Mouse (Mus musculus) lung, postnatal 4 days (tissue): ENCODE measurements around the gene Ahdc1.
"Not testable (repeated sequence)": the region's sequence is repeated elsewhere in the genome, so short reads cannot be mapped to it uniquely, and the experiment has no call there.

Source experiments
- DNase-seq, 2 experiments: peaks; one replicate each; pipeline ENCODE4 v3.0.0; 2021

The Ahdc1 gene

DNA sequence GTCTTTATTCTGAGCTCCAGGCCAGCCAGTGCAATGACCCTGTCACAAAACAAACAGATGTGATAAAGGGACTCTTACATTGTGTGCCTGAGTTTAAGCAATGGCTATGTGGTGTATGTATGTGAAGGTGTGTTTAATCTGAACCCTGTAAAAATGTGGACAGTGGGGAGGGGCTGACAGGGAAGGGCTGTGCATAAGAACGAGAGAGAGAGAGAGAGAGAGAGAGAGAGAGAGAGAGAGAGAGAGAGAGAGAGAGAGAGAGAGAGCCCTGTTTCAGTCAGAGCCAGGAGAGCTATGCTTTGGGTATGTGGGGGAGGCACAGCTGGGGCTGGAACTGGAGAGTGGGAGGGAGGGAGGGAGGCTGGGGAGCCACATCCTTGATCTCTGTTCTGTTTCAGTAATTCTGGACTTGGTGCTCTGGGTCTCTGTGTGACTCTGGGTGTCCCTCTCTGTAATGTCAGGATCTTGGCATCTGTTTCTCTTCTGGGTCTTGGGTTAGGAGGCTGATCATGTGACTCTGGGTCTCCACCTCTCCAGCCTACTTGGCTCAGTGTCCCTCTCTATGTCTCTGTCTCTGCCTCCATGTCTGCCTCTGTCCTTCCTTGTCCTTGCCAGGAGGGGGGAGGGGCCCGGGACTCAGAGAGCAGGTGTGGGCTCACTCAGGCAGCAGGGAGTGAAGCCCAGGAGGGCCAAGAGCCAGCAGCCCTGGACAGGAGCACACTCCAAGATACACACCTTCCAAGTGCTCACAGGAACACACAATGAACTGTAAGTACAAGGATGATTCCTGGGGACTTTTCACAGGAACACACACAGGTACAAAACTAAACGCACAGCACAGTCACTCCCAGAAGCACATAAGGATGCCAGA, 73.2 kb downstream of the Ahdc1 start:
- peak; percentile 51 to 74 for DNase-seq

DNA sequence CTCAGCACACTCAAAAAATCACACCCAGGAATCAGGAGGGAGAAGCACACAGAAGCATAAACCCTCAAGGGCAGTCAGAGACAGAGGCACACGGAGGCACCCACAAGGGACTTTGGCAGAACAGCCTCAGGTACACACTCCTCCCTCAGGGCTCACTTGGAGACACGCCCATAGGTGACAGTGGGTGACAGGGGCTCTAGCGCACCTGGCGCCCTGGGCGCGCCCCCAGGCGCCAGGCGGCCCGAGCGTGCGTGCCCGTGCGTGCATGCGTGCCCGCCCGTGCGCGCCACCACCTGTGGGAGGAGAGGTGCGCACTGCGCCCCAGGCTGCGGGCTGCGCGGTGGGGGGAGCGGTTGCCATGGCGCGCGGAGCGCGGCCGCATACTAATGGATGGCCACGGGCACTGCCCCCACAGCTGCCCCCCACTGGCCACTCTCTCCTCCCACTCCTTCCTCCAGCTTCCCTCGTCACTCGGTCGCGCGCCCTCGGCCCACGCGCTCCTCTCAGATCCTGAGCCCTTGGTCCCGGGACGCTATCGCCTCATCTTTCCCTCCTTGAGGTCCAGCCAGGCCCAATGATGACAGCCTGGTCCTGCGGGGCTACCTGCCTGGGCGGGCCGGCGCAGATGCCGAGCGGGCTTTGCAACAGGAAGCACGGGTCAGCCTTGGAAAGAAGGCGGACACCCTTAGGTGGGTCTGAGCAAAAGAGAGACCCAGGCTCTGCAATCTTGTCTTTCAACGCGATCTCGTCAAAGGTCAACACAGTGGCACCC, 74.1 kb downstream of the Ahdc1 start:
- peak; percentile 65 to 77 for DNase-seq

DNA sequence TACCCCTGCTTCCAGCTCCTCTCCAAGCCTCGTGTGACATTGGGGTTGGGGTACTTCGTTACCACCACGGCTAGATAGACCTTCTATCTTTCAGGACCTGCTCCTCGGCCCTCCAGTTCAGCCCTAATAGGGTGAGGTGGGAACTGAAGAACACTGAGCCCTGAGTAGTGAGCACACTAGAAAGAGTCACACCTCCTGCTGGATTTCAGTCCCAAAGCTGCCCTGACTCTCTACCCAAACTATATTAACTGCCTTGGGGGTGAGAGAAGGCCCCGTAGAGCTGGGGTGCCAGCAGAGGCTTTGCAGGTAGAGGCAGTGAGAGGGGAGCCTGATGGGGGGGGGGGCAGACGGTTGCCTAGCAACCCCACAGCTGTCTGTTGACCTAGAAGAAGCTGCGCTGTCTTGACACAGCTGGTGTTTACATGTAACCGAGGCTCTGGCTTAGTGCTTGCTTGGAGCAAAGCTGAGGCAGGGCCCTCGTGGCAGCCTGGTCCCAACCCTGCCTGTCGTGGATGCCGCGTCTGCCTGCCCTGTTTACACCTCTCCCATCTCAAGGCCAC, 74.8 kb downstream of the Ahdc1 start:
- DNase-seq, result peak; percentile 46 to 74

DNA sequence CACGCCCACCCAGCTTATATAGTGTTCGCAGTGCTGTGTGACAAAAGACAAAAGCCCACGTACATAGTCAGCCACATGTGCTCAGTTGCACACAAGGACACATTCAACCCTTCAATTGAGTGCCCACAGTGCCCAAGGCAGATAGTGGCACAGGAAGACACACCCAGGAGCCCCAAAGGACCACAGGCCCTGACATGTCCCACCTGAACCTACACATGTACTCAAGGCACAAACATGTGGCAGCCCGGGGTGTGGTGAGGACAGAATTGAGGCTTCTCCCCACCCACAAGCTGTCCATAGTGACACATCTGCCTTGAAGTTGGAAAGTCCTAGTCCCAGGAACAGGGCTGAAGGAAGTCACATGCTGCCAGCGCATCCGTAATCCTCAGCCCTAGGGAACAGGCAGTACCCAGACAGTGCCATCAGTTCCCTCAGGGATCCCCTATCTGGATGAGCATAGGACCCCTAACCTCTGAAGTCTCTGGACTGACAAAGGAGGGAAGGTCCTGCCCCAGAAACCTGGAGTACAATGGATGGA, 76.2 kb downstream of the Ahdc1 start:
- no peak for DNase-seq

DNA sequence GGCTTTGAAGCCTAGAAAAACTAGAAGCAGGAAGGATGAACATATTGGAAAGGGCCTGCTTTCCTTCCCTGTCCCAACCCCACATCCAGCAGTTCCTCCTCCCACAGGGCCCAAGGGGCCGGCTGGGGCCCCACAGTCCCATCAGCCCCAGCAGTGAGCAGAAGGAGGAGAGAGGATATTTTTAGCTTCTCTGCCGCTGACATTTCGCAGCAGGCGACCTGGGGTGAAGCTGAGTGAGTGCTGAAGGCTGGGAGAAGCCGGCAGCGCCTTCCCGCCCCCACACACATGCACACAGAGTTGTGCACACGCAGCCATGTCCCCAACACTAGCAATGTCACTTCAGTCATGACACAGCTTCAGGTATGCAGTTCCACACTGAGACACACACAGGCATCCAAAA, 76.8 kb downstream of the Ahdc1 start:
- DNase-seq, result peak; percentile 67 to 89

DNA sequence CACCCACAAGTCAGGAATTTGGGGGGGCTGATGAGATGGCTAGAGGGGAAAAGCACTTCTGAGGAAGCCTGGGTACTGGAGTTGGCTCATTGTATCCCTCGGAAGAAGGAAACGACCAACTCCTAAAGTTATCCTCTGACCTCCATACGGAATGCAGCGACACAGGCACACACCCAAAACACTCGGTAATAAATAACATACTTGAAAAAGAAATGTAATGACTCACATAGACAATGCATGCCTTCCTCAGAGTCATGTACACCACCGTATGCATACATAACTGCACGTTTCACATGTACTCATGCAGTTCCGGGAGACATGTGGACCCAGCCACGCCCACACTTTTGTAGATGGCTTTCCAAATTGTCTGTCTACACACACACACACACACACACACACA, 78.3 kb downstream of the Ahdc1 start:
- no peak for DNase-seq

DNA sequence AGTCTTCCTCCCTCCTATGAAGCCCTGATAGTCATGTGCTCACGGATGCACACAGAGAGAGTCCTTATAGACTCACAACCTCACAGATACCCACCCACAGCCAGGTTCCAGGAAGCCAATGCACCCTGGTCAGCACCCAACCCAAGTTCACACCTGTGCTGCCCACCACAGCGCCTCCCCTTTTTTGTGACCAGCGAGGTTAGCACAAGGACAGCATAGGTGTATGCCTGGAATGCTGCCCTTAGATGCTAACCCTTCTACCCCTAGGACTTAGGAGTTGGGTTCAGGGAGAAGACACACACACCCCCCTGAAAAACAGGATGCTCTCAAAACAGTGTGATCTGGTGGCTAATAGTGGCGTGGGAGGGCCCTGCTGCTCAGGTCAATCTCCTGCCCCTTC, 78.7 kb downstream of the Ahdc1 start:
- no peak for DNase-seq

DNA sequence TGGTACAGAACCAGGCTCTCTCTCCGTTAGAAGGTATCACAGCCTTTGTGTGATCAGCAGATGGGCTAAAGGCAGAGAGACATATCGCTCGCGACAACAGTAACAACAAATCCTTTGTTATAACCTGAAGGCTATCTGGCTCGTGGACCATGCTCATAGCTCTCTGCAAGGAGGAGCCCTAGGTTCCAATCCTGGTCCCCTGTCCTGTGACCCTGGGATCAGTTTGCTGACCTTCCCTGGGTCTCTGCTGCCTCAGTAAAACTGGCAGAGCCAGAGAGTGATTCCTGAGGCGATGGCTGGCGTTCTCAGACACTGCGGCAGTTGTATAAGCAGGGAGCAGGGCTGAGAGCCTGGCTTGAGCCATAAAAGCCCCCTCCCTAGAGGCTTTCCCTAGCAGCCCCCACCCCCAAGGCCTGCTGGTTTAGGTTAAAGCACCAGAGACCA, 79.2 kb downstream of the Ahdc1 start:
- DNase-seq, result no peak

DNA sequence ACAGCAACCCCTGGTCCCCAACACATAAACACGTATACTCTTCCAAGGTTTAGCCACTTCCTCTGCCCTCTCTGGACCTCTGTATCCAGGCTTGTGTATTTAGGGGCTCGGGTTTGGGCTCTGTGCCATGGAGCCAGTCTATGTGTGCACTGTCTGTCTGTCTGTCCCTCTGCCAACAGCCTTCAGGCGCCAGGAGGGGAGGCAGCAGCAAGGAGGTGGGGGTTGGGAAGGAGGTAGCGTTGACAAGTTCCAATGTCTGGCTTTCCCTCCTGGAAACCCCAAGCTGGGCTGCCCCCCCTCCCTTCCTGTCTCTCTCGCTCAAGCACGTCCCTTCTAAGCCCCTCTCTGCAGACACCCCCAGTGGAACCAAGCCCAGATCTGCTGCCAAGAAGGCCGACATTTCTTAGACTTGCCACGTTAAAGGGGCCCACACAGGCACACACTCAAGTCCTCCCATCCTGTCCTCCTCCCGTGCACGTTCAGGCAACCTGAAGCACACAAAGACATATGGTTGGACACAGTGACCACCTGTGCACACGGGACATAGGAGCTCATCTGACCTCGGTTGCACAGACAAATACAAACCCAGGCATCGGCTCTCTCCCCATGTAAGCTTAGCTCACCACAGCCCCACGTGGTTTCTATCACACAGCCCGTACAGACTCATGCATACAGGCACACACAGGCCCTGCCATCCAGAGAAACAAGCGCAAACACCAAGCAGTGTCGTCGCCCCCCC, 79.8 kb downstream of the Ahdc1 start:
- DNase-seq, result peak; percentile 81 to 91

DNA sequence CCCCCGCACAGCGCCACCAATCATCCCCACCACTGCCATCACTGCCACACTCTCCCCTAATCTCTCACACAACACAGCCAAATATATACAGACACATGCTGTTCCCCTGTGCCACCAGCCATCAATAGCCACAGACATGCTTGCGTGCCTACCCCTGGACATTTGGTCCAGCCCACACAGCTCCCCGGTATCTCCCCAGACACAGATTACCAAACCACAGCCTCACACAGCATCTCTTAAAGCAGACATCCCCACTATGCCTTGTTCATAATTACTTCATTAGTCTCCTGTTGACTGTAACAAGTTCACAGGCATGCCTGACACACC, 80.4 kb downstream of the Ahdc1 start:
- DNase-seq, result peak in 1 of 2 experiments; percentile 50

DNA sequence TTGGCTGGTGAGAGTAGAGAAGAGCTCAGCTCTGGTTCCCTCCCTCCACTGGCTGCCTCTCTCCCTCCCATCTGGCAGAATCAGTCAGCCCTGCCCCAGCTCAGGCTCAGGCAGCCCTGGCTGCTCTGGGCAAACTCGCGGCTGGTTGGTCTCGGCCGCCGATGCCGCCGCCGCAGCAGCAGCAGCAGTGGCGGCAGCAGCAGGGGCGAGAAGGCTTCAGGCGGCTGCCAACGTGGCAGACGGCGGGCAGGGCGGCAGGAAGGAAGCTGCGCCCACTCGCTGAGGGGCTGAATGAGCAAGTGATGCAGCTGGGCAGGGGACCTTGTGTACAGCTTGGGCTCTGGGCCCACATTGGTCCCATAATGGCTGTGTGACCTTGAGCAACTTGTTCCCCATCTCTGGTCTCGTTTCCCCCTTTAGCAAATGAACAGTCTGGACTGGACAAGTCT, 81.4 kb downstream of the Ahdc1 start:
- DNase-seq, result peak; percentile 71 to 84

DNA sequence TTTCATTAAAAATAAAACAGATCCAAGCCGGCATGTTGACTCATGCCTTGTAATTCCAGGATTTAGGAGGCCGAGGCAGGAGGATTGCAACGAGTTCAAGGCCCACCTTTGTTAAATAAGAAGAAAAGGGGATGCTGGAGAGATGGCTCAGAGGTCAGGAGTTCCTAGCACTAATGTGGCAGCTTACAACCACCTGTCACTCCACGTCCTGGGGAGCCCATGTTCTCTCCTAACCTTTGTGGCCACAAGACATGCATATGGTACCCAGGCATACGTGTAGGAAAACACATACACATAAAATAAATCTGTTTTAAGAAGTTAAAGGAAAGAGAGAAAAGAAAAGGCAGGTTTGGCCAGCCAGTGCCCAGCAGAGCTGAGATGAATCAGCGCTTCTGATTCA, 82.0 kb downstream of the Ahdc1 start:
- DNase-seq, result no peak

DNA sequence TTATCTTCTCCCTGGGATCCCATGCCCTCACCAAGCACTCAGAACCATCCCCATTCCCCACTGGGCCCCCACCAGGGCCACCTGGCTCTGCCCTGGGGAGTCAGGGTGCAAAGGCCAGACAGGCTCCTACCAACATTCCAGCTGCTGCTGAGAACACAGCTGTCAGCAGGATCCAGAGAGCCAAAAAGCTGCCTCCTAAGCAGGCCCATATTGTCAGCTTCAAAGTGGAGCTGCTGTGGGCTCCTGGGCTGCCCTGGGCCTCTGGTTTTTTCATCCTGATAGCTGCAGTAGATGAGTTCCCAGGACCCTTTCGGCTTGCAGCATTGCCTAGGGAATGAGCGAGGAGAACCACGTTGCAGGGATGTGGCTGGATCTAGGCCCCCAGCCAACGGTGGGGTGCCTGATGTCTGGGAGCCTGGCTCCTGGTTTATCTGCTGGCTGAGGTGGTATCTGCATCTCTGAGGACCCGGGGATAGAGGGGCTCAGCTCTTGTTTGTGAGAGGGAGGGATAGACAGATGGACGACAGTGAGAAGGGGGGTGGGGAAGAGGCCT, 82.5 kb downstream of the Ahdc1 start:
- DNase-seq, result peak in 1 of 2 experiments; percentile 49

DNA sequence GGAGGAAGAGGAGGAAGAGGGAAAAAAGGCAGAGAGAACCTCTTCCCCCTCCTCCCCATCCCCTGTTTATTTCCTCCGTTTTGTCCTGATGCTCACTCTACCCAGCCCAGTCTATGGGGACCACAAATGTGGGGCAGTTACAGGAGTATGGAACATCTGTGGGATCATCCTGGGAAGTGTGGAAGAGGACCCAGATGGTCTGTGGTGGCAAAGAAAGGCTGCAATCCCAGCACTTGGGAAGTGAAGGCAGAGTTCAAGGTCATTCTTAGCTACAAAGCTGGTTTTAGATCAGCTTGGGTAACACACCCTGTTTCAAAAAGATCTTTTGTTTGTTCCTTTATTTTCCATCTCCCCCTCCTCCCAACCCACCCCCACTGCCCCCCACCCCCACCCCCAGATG, 83.2 kb downstream of the Ahdc1 start:
- DNase-seq, result no peak

DNA sequence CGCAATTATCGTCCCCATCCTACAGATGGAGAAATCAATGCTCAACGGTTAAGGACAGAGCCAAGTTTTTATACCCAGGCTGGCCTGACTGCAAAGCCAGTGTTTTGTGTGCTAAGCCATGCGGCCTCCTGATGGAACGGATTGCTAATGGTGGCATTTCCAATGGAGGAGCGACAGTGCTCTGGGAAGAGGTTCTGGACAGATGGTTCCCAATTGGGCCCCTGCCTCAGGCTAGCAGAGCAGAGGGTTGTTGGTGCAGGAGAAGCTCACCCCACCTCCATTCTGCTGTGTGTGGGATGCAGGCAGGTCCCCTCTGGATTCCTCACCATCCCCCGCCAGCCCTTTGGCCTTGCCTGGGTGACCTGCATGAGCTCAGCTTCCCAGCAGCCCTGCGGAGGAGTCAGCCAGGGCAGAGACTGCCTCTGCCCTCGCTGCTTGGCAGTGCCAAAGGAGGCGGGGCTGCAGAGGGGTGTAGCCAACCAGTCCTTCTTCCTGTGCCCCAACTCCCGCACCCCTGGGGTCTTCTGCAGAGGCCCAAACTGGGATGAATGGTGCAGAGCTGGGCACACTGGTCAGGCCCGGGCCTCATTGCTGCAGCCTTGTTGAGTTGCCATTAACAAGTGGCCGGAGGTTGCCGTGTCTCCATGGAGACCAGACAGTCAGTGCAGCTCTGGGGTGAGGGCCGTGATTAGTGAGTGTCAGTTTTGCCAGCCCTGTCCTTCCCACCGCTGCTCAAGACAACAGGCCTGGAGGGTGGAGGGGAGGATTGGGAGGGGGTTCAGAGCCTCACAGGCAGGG, 84.1 kb downstream of the Ahdc1 start:
- DNase-seq, result peak; percentile 71 to 83

DNA sequence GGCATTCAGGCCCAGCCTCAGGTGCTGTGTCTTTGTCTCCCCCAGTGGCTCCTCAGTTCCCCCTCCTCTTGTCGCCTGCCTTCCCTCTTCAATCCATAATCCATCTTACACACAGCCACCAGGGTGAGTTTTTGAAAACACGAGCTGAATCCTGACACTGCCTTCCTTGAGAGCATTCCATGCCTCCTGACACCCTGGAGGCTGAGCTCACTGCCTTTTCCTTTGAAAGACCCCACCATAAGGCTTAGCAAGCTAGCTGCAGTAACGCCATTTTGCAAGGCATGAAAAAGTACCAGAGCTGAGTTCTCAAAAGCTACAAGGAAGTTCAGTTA, 84.6 kb downstream of the Ahdc1 start:
- not testable (repeated sequence) for DNase-seq

DNA sequence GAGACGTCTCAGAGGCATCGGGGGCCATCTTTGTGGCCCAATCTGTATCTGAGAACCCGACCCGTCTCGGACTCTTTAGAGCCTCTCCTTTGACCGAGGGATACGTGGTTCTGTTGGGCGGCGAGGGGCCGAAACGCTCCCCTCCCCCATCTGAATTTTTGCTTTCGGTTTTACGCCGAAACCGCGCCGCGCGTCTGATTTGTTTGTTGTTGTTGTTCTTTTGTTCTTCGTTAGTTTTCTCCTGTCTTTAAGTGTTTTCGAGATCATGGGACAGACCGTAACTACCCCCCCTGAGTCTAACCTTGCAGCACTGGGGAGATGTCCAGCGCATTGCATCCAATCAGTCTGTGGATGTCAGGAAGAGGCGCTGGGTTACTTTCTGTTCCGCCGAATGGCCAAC, 85.6 kb downstream of the Ahdc1 start:
- not testable (repeated sequence) for DNase-seq

DNA sequence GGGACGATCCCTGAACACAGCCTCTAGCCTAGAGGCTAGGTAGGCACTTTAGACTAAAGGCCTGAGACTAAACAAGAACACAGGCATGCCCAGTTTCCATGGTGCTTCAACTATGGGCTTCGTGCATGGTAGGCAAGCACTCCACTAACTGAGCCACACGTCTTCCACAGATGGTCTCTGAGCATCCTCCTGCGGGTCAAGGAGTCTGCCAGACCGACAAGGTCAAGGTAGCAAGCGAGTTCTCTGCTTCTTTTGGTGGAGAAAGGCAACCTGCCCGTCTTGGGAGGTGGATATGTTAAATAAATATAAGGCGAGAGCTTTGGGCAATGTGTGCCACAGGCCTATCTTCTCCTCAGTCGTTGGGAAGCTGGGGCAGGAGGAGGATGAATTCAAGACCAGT, 90.7 kb downstream of the Ahdc1 start:
- no peak for DNase-seq

DNA sequence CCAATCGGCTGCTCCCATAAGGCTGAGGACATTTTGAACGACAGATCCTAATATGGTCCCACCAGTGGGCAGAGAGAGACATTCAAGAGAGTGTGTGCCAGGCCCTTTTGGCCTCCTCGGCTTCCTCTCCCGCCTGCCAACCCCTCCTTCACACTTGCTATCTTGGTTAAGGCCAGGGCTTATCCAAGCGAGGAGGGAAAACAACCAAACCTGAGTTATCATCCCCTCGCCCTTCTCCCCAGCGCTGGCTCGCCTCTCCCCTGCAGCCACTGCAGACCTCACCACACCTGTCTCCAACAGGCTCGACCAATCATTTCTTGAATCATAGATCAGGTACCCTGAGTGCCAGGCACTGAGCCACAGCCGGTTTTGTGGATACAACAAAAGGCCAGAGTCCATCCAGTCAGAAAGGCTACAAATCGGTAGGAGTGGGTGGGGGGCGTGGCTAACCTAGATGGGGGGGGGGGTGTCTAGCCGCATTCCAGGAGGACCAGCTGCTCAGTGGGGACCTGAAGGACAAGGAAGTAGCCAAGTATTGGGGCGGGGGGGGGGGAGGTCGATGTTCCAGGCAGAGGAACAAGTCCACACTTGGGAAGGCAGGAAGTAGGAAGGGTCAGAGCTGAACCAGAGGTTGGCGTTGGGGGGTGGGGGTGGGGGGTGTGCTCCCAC, 92.6 kb downstream of the Ahdc1 start:
- DNase-seq, result peak in 1 of 2 experiments; percentile 63

DNA sequence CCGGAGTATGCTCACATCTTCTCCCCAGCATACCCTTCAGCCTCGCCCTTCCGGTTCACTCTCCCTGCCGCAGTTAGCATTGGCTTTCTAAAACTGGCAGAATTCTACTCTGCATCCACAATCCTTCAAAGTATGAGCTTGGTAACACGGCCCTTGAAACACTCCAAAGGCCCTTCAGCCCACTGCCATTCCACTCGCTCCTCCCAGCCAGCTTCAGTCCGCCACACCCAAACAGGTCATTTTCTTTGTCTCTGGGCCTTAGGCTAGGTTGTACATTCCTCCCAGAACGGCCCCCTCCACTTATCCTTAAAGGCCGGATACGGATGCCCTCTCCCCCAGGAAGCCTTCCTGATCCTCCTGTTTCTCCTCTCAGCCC, 93.1 kb downstream of the Ahdc1 start:
- peak; percentile 75 to 86 for DNase-seq

DNA sequence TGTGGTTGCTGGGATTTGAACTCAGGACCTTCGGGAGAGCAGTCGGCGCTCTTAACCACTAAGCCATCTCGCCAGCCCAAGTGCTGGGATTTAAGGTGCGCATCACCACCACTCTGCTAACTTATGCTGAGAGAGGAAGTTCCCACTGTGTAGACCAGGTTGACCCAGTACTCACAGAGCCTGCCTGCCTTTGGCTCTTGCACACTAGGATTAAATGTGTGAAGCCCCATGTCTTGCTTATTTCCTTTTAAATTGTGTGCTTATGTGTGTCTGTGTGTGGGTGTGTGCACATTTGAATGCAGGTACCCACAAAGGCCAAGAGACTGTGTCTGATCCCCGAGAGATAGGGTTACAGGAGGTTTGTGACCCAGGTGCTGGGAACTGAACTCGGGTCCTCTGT, 95.6 kb downstream of the Ahdc1 start:
- no peak for DNase-seq
